Mouse (Mus musculus) retina, embryonic 14.5 days (tissue): Measurements from ENCODE around the gene Olfr56.
"Not testable (repeated sequence)": the region's sequence is repeated elsewhere in the genome, so short reads cannot be mapped to it uniquely, and the experiment has no call there.

ENCODE experiments used
- DNase-seq: peaks from one replicate; pipeline ENCODE4 v3.0.0-alpha.2; 2015; ENCODE audit warnings: low spot score

The Olfr56 gene

DNA sequence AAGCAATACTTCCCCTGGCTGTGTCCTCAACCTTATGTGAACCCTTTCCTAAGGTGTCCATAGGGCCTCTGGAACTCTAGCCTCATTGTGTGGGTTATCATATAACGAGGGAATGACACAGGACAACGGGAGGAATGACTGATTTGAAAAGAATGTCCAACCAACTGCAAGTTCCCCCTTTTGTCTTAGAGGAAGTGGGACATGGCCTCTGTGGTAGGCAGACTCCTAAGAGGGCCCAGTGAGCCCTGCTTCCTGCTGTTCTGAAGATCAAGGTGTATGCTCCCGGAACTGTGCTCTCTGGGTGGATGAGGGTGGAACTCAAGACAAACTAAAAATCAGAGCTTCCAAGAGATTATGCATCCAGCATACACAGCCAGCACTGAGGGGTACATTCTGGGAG lies 81.4 kb downstream of the Olfr56 start:
- DNase-seq: not testable (repeated sequence)

DNA sequence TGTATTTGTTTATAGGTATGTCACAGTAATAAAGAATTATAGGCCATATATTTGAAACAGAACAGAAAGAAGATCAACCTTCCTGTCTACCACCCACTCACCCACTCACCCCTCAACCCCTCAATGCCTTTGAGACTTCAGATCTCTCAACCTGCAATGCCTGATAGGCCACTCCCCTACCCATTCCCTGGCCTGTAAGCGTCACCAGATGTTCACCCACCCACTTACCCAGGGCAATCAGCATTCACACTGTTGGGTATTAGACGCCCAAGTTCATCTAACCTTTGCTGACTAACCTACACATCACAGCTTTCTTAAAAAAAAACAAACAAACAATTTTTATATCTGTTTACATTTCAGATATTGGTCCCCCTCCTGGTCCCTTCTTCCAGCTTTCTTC lies 83.2 kb downstream of the Olfr56 start:
- not testable (repeated sequence) for DNase-seq

DNA sequence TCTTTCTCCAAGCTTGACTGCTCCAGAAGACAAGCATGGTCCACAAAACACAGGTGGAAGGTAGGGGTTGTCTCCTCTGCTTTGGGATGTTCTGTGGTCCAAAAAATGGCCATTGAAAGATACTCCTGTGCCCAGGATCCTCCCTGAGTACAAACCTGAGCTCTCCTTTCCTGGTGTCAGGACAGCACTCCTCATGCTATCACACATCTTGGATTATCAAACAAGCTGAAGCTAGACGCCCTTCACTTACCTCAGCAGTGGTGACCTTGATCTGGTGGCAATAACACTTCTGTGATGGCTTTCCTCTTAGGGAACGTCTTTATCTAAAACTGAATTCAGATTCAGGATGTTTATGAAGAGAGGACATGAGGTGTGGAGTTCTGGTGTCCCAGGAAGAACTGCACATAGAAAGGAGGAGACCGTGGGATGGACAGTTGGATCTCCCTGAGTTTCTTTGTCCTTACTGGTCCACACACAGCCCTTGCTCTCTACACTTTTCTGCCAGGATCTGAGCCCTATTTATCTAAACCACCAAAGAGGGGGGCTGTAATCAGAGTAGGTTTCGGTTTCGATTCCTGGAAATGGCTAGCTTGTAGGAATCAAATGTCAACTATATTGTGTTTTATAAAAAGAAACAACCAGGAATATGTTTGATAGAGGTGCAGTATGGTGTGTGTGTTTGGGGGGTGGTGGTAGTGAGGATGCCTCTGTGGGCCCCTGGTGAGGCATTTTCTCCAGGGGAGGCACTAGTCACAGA lies 85.2 kb downstream of the Olfr56 start, which contains the start of gene Tgtp2:
Gene Tgtp2 (minus strand): TSS at position 494 of the 757 bp plus-strand sequence.
- not testable (repeated sequence) for DNase-seq

GRCm38 (mm10) chr11:49068358-49068757 lies 89.7 kb downstream of the Olfr56 start:
- DNase-seq: no peak

DNA sequence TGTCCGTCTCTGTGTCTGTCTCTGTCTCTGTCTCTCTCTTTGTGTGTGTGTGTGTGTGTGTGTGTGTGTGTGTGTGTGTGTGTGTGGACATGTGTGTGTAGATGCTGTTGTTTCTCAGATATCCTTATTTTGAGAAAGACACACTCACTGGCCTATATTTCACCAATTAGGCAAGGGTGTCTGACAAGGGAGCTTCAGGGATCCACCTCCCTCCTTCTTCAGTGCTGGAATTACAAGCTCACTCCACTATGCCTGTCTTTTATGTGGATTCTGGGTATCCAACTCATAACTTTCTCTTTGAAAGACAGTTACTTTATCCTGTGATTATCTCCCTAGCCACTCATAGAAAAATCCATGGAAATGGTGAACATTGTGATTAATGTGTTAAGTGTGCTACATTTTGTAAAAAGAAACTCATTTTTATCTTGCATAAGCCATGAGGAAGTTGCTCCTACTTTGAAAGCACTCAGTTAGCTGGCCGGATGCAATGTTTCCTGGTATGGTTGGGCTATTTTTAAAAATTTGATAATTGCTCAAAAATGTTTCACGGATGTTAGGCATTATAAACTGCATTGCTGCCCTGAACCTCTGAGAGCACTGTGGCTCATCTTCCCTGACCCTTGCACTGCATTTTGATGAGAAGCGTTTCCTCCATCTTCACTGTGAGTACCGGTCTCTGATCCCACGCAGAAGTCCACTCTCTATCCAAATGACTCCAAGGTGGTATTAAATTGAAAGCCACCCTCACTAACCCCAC lies 97.5 kb downstream of the Olfr56 start, which contains the start of gene Ifi47:
Gene Ifi47 (plus strand): TSS at position 587 of the 757 bp plus-strand sequence.
- DNase-seq: not testable (repeated sequence)

- no peak for DNase-seq
Observed at GRCm38 (mm10) chr11:49077012-49077411, 98.3 kb downstream of the Olfr56 start.

- no peak for DNase-seq
Observed at GRCm38 (mm10) chr11:49078719-49079118, 100.0 kb downstream of the Olfr56 start.

GRCm38 (mm10) chr11:49080636-49081035 lies 101.9 kb downstream of the Olfr56 start:
- no peak for DNase-seq

DNA sequence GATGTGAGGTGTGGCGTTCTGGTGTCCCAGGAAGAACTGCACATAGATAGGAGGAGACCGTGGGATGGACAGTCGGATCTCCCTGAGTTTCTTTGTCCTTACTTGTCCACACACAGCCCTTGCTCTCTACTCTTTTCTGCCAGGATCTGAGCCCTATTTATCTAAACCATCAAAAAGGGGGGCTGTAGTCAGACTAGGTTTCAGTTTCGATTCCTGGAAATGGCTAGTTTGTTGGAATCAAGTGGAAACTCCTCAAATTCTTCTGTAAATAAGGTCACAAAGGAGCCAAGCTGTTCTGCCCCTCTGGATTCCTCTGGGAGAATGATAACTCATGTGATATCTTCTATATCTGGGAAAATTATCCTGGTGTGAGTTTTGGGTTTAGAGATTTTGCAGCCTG lies 102.7 kb downstream of the Olfr56 start:
- DNase-seq: no peak

DNA sequence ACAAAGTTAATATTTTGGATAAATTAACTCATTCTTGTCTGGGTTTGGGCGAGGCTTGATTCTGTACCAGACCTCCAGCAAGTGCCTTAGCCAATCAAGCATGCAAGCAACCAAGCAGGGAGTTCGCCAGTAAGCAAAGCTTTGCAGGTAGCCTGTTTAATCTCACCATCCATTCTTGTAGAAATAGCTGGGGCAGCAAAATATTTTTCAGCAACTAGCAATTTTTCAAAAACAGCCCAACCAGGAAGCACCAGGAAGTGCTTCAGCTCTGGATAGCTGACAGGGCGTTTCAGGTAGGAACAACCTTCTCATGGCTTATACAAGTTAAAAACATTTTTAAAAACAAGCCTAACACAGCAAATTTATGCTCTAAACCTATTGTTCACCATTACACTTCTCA lies 103.2 kb downstream of the Olfr56 start:
- no peak for DNase-seq

GRCm38 (mm10) chr11:49083146-49083545 lies 104.5 kb downstream of the Olfr56 start:
- DNase-seq: no peak

DNA sequence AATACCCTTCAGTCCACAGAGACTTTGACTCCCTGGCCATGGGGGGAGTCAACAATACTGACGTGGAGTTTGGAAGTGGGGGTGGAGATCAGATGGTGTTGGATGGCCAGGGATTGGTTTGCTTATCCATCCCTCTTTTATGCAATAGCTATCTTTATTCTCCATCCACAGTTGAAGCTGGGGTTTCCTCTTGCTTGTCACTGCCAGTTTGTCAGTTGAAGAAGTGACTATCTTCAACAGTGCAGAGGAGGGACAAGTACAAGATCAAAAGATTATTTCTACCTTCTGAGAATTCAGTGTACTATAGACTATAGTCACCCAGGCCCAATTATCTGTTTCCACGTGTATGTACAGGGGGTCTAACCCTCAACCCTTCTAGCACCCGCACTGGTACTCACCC lies 105.1 kb downstream of the Olfr56 start:
- DNase-seq: no peak

DNA sequence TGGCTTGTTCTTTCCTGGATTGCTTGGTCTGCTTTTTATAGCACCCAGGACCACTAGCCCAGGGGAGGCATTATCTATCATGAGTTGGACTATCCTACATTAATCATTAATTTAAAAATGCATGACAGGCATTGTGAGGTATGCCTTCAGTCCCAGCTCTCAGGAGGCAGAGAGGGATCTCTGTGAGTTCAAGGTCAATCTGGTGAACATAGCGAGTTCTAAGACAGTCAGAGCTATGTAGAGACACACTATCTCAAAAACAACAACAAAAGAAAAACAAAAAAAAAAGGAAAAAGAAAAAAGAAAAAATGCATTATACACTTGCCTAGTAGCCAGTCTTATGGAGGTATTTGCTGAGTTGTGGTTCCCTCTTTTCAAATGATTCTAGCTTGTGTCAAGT lies 105.7 kb downstream of the Olfr56 start:
- no peak for DNase-seq

GRCm38 (mm10) chr11:49084875-49085274 lies 106.2 kb downstream of the Olfr56 start:
- no peak for DNase-seq

DNA sequence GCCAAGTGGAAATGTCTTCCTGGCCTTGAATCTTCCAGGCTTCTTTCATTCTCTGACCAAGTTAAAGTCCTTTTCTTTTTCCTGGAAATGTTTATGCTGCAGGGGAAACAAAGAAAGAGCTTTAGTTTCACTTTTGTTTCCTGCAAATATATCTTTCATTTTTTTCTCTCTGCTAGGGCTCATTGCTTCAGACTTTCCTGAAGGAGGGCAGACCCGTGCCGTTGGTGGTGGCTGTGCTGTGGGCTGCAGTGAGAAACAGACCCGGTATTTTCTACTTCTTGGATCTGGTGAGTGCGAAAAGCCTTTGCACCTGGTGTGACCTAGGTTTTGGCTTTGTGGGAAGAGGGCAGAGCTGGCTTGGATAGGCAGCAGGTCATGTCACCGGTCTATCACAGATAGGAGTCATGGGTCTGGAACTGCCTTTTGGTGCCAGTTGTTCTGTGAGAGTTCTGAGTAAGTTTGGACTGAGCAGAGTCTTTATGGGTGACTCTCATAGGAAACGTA lies 108.2 kb downstream of the Olfr56 start:
- no peak for DNase-seq

DNA sequence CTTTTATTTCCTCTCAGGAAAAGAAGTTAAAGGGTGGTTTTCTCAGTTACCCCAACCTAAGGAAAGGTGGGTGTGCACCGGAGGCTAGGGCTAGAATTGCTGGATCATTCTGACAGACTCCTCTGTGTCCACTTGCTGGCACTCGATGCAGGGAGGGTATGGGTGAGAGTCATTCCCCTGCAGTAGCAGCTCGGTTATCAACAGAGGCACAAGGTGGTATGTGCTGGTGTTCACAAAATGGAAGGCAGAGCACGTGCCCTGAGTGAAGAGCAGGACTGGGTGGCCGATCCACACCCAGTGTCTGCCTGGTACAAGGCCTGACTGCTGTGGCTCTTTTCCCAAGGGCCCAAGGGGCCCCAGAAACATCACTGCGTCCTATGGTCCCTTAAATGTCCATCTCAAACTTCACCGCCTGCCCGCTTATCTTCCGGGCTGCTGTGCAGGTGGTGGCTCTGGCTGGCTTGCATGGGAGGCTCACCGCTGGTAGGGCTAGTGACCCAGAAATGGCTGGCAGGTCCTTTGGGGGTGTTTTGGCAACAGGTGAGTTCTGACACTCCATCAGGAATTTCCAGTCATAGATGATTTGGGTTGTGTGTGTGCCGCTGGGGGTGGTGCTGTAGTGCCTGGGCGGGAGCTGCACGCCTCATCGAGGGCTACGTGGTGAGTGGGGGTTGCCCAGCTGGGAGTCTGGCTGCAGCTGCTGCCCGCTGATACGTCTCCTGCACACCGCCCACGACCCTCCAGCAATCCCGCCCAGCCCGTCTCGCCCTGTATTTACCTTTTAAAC lies 109.3 kb downstream of the Olfr56 start:
- DNase-seq: no peak

DNA sequence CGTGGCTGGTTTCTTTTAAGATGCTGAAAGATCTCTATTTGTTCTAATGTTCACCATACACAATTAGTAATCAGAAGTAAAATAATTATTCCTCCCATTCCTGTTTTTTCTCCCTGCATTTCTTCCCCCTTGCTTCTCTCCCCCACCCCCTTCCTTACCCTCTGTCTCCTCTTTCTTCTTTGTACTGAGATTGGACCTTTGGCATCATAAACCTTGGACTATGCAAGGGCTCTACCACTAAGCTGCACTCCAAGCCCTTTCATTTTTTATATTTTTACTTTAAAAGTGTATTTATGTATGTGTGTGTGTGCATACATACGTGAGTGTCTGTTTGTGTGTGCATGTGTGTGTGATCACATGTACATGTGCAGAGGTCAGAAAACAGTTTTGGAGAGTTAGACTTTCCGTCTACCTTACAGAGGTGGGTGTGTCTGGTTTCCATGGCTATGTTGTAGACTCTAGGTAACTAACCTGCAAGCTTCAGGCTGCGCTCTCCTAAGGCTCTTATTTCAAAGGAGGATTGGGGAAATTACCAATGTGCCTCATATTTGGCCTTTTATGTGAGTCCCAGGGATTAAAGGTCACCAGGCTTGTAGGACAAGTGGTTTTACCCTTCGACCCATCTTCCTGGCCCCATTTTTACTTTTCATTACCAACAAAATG lies 110.4 kb downstream of the Olfr56 start:
- no peak for DNase-seq

- DNase-seq: no peak
Observed at GRCm38 (mm10) chr11:49089735-49090507, 111.2 kb downstream of the Olfr56 start.

- no peak for DNase-seq
Observed at GRCm38 (mm10) chr11:49090551-49090950, 111.9 kb downstream of the Olfr56 start.

- no peak for DNase-seq
Observed at GRCm38 (mm10) chr11:49091171-49091570, 112.5 kb downstream of the Olfr56 start.

GRCm38 (mm10) chr11:49092053-49092586 lies 113.4 kb downstream of the Olfr56 start:
- DNase-seq: no peak
